13 mouse cellular contexts compared by ENCODE assay signal in genomic region chr7:142089648-142090447, GRCm38 (mm10). TPM values are rescaled to one million over a fixed set of nuclear protein-coding genes. Genes with fewer than 3 reads are reported as not detected.
DNase-seq lines count a peak whose midpoint lies in the region; ATAC-seq lines count a peak whose summit lies in the region.
"Had no signal": no experiment of that assay in that cellular context is flagged by ENCODE, and none has a peak within 500 bp of the region (broad histone marks: within the 10 kb centered on the region; RNA-seq: fewer than 3 reads in every experiment).

No protein-coding gene starts in this region.

- H3K4me1 ChIP-seq in heart, embryonic 13.5 days, result peaks cover 94% of the 10 kb centered on the region
- peaks cover 69% of the 10 kb centered on the region for H3K4me1 ChIP-seq in forebrain, embryonic 14.5 days (ENCODE audit: control insufficient read depth, insufficient read depth, low read length)
- peaks cover 74% of the 10 kb centered on the region for H3K4me1 ChIP-seq in midbrain, embryonic 10.5 days

- intact Hi-C loops in heart, postnatal 10 days (cut with DNase I), result loop anchor here (10.0 kb wide), 1 partner anchor 165 kb away; no protein-coding TSS in a partner anchor

- peak overlapping the region; percentile 71 for H3K27ac ChIP-seq in heart, embryonic 13.5 days (replicated peaks)
- peak overlapping the region; percentile 63 for H3K27ac ChIP-seq in forebrain, embryonic 14.5 days (ENCODE audit: low read depth, low read length)
- H3K27ac ChIP-seq in midbrain, embryonic 10.5 days (replicated peaks), result peak overlapping the region; percentile 76
- H3K27ac ChIP-seq: embryonic facial prominence, embryonic 15.5 days had no signal

- WGBS in heart, embryonic 13.5 days, result 38% methylated on average over 17 of the region's 17 CpGs
- 52% methylated on average over 17 of the region's 17 CpGs for WGBS in forebrain, embryonic 14.5 days
- 65% methylated on average over 17 of the region's 17 CpGs for WGBS in midbrain, embryonic 10.5 days

- H3K9ac ChIP-seq in heart, embryonic 13.5 days, result peak overlapping the region; percentile 58
- H3K9ac ChIP-seq in forebrain, embryonic 14.5 days (ENCODE audit: low read length), result peak overlapping the region; percentile 17; the same call in 1 of the 2 replicates
- H3K9ac ChIP-seq: embryonic facial prominence, embryonic 15.5 days had no signal

- peaks cover 37% of the 10 kb centered on the region for H3K36me3 ChIP-seq in heart, embryonic 13.5 days
- H3K36me3 ChIP-seq in forebrain, embryonic 14.5 days (ENCODE audit: control insufficient read depth, insufficient read depth, low read length), result peaks cover 42% of the 10 kb centered on the region
- H3K36me3 ChIP-seq in midbrain, embryonic 10.5 days, result peaks cover 34% of the 10 kb centered on the region

- H3K27me3 ChIP-seq in heart, embryonic 13.5 days (replicated peaks), result peaks cover 8% of the 10 kb centered on the region
- H3K27me3 ChIP-seq in forebrain, embryonic 14.5 days (replicated peaks; ENCODE audit: control insufficient read depth, insufficient read depth, low read length), result no peaks in the 10 kb centered on the region
- H3K27me3 ChIP-seq in midbrain, embryonic 10.5 days (ENCODE audit: low read depth, poor library complexity, severe bottlenecking), result peaks cover 90% of the 10 kb centered on the region

- ATAC-seq in heart, embryonic 13.5 days (ENCODE audit: extremely low read depth, insufficient number of reproducible peaks, low FRiP score, low TSS enrichment), result no peak
- ATAC-seq in forebrain, embryonic 14.5 days, result no peak
- ATAC-seq in megakaryocyte-erythroid progenitor cell, adult 5-6 weeks (replicated peaks; ENCODE audit: low FRiP score, low TSS enrichment, poor library complexity, severe bottlenecking), result no peak
- ATAC-seq: CD4-positive, CD25-positive, alpha-beta regulatory T cell, adult 4 months had no signal

- H3K9me3 ChIP-seq in heart, embryonic 13.5 days, result no peaks in the 10 kb centered on the region
- no peaks in the 10 kb centered on the region for H3K9me3 ChIP-seq in forebrain, embryonic 14.5 days (replicated peaks; ENCODE audit: control insufficient read depth, low read length)
- H3K9me3 ChIP-seq in midbrain, embryonic 10.5 days (replicated peaks), result no peaks in the 10 kb centered on the region
- H3K9me3 ChIP-seq: embryonic facial prominence, embryonic 15.5 days had no signal

- H3K4me3 ChIP-seq in heart, embryonic 13.5 days, result no peak overlapping the region
- no peak overlapping the region for H3K4me3 ChIP-seq in forebrain, embryonic 14.5 days (ENCODE audit: low read depth, low read length)
- H3K4me3 ChIP-seq in midbrain, embryonic 10.5 days, result peak overlapping the region; percentile 21; the same call in 1 of the 2 replicates
- H3K4me3 ChIP-seq: embryonic facial prominence, embryonic 15.5 days had no signal

- DNase-seq in heart, postnatal 10 days, result no peak
- peak; percentile 57 for DNase-seq in cerebellum, adult 9-10 months
- DNase-seq in forebrain, embryonic 14.5 days (ENCODE audit: low spot score), result peak; percentile 11
- DNase-seq in midbrain, embryonic 10.5 days (ENCODE audit: low spot score), result no peak
- no peak for DNase-seq in testis, postnatal 14 days (ENCODE audit: low spot score)
- no peak for DNase-seq in thymus, postnatal 4 days

- H3K4me2 ChIP-seq in heart, embryonic 13.5 days, result peak overlapping the region; percentile 18
- peak overlapping the region; percentile 14; the same call in 1 of the 2 replicates for H3K4me2 ChIP-seq in forebrain, embryonic 14.5 days (ENCODE audit: low read length)
- H3K4me2 ChIP-seq: embryonic facial prominence, embryonic 15.5 days had no signal

RNA-seq across cellular contexts. Expression of gene Dusp8, which starts 5.8 kb away (rescaled TPM):
- polyA plus RNA-seq in heart, embryonic 13.5 days (2015; fragmentation: Nextera tagmentation; extraction: Ambion mirVana), result 11.4 and 13.6 TPM in 2 replicates
- 10 to 100 TPM; 28.0 to 30.0 TPM for total RNA-seq in heart, postnatal 10 days (2021)
- 58.0 and 84.8 TPM in 2 replicates for polyA plus RNA-seq in forebrain, embryonic 14.5 days (2014; fragmentation: Nextera tagmentation; extraction: Ambion mirVana)
- polyA plus RNA-seq in midbrain, embryonic 10.5 days (2016; fragmentation: Nextera tagmentation; extraction: Ambion mirVana), result 6.4 and 13.2 TPM in 2 replicates
- 0.25 TPM in 1 of 2 replicates, not detected in the other for total RNA-seq in megakaryocyte-erythroid progenitor cell, adult 5-6 weeks (2014; fragmentation: Nextera tagmentation)
- 0.04 and 1.1 TPM in 2 replicates for total RNA-seq in megakaryocyte-erythroid progenitor cell, adult 5-6 weeks (2017)

RNA-seq across cellular contexts. Expression of gene Mob2, which starts 29.0 kb away (rescaled TPM):
- polyA plus RNA-seq in heart, embryonic 13.5 days (2015; fragmentation: Nextera tagmentation; extraction: Ambion mirVana), result 42.8 and 48.4 TPM in 2 replicates
- total RNA-seq in heart, postnatal 10 days (2021), result 10 to 100 TPM; 39.4 to 43.2 TPM
- polyA plus RNA-seq in forebrain, embryonic 14.5 days (2014; fragmentation: Nextera tagmentation; extraction: Ambion mirVana), result 53.6 and 57.9 TPM in 2 replicates
- polyA plus RNA-seq in midbrain, embryonic 10.5 days (2016; fragmentation: Nextera tagmentation; extraction: Ambion mirVana), result 62.2 and 64.0 TPM in 2 replicates
- total RNA-seq in megakaryocyte-erythroid progenitor cell, adult 5-6 weeks (2014; fragmentation: Nextera tagmentation), result 39.5 and 41.5 TPM in 2 replicates
- total RNA-seq in megakaryocyte-erythroid progenitor cell, adult 5-6 weeks (2017), result 36.2 and 37.3 TPM in 2 replicates

RNA-seq across cellular contexts. Expression of gene Gm45618, which starts 30.7 kb away (rescaled TPM):
- polyA plus RNA-seq in heart, embryonic 13.5 days (2015; fragmentation: Nextera tagmentation; extraction: Ambion mirVana), result not detected in 2 replicates
- total RNA-seq in heart, postnatal 10 days (2021), result not detected
- polyA plus RNA-seq in forebrain, embryonic 14.5 days (2014; fragmentation: Nextera tagmentation; extraction: Ambion mirVana), result not detected in 2 replicates
- polyA plus RNA-seq in midbrain, embryonic 10.5 days (2016; fragmentation: Nextera tagmentation; extraction: Ambion mirVana), result 0.29 TPM in 1 of 2 replicates, not detected in the other
- not detected in 2 replicates for total RNA-seq in megakaryocyte-erythroid progenitor cell, adult 5-6 weeks (2014; fragmentation: Nextera tagmentation)
- total RNA-seq in megakaryocyte-erythroid progenitor cell, adult 5-6 weeks (2017), result not detected in 2 replicates
- polyA plus RNA-seq: brain, embryonic 14.5 days; CD4-positive, CD25-positive, alpha-beta regulatory T cell, adult 4 months; gonadal fat pad, adult 2 months; limb, embryonic 14.5 days had no signal

RNA-seq across cellular contexts. Expression of gene Gm39115, which starts 46.0 kb away (rescaled TPM):
- not detected in 2 replicates for polyA plus RNA-seq in heart, embryonic 13.5 days (2015; fragmentation: Nextera tagmentation; extraction: Ambion mirVana)
- not detected for total RNA-seq in heart, postnatal 10 days (2021)
- not detected in 2 replicates for polyA plus RNA-seq in forebrain, embryonic 14.5 days (2014; fragmentation: Nextera tagmentation; extraction: Ambion mirVana)
- polyA plus RNA-seq in midbrain, embryonic 10.5 days (2016; fragmentation: Nextera tagmentation; extraction: Ambion mirVana), result not detected in 2 replicates
- total RNA-seq in megakaryocyte-erythroid progenitor cell, adult 5-6 weeks (2014; fragmentation: Nextera tagmentation), result not detected in 2 replicates
- not detected in 2 replicates for total RNA-seq in megakaryocyte-erythroid progenitor cell, adult 5-6 weeks (2017)
- polyA plus RNA-seq: brain, embryonic 14.5 days; CD4-positive, CD25-positive, alpha-beta regulatory T cell, adult 4 months; embryonic facial prominence, embryonic 15.5 days; gonadal fat pad, adult 2 months; limb, embryonic 14.5 days had no signal

RNA-seq across cellular contexts. Expression of gene Gm45337, which starts 54.6 kb away (rescaled TPM):
- not detected in 2 replicates for polyA plus RNA-seq in heart, embryonic 13.5 days (2015; fragmentation: Nextera tagmentation; extraction: Ambion mirVana)
- not detected for total RNA-seq in heart, postnatal 10 days (2021)
- not detected in 2 replicates for polyA plus RNA-seq in forebrain, embryonic 14.5 days (2014; fragmentation: Nextera tagmentation; extraction: Ambion mirVana)
- polyA plus RNA-seq in midbrain, embryonic 10.5 days (2016; fragmentation: Nextera tagmentation; extraction: Ambion mirVana), result not detected in 2 replicates
- not detected in 2 replicates for total RNA-seq in megakaryocyte-erythroid progenitor cell, adult 5-6 weeks (2014; fragmentation: Nextera tagmentation)
- not detected in 2 replicates for total RNA-seq in megakaryocyte-erythroid progenitor cell, adult 5-6 weeks (2017)
- polyA plus RNA-seq: brain, embryonic 14.5 days; CD4-positive, CD25-positive, alpha-beta regulatory T cell, adult 4 months; gonadal fat pad, adult 2 months; limb, embryonic 14.5 days had no signal

Comparison
In these comparisons a context has a peak if more than half of its experiments do, and no peak if none do; other contexts are left out.
1. DNase-seq: peak in cerebellum, adult 9-10 months (single experiment) and forebrain, embryonic 14.5 days (single experiment); none in heart, postnatal 10 days (0 of 2), midbrain, embryonic 10.5 days (single experiment), testis, postnatal 14 days (single experiment) and thymus, postnatal 4 days (single experiment).
2. Peak in every context shown above with its lines, with median percentiles within 50 percentile points of each other: H3K27ac ChIP-seq.